Mouse (Mus musculus) lung, postnatal 0 days (tissue): ENCODE measurements at regions not wholly inside any gene's neighbourhood (a gene's known extent, or its start where the extent isn't known, plus 50 kb on each side); places are given as distances from the start of the nearest gene placed in this dataset.

ENCODE experiments used
- CTCF ChIP-seq: IDR thresholded peaks from 2 replicates; pipeline ENCODE4 v1.5.1; 2016; ENCODE audit warnings: antibody characterized with exemption, mild to moderate bottlenecking
- EP300 ChIP-seq: IDR thresholded peaks from 2 replicates; pipeline ENCODE4 v1.6.1; 2016; ENCODE audit warnings: antibody characterized with exemption, mild to moderate bottlenecking, control low read depth

- no peak for TF ChIP-seq CTCF
- TF ChIP-seq EP300 = no peak
Measured at GRCm38 (mm10) chr4:55763112-55763511, 230.8 kb upstream of the Klf4 start.
